Mouse (Mus musculus) adipocyte (in vitro differentiated cells): ENCODE data around the gene Slc24a1.

Source experiments
- DNase-seq: peaks from one replicate; pipeline ENCODE4 v3.0.0-alpha.2; 2016; ENCODE audit warnings: low spot score

Slc24a1 gene

DNA sequence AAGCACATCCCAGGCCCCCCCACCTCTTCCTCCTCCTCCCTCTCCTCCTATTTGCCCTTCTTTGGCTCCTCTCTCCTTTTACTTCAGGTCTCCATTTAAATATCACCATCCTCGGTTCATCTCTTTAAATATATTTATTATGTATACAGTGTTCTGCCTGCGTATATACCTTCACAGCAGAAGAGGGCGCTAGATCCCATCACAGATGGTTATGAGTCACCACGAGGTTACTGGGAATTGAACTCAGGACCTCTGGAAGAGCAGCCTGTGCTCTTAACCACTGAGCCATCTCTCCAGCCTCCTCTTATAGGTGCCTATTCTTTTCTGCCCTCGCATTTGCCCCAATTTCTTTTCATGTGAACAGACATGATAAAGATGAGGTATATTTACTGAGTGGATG, 13.9 kb downstream of the Slc24a1 start:
- DNase-seq = no peak

DNA sequence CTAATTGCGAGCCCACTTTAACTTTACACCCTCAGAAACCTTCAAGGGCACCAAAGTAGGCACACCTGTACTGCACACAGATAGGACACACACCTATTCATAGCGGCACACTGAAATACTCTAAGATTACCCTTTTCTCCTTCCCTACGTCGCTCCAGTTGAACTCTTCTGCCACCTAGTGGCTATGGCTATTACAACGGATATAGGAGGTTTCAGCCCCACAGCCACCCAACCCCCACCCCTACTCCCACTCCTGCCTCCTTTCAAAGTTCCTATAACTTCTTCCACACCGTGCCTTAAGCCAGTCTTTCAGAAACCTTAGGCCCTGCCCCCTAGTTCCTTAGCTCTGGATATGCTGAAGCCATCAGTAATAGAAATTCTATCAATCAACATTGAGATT, 14.9 kb downstream of the Slc24a1 start:
- peak; percentile 81 for DNase-seq

DNA sequence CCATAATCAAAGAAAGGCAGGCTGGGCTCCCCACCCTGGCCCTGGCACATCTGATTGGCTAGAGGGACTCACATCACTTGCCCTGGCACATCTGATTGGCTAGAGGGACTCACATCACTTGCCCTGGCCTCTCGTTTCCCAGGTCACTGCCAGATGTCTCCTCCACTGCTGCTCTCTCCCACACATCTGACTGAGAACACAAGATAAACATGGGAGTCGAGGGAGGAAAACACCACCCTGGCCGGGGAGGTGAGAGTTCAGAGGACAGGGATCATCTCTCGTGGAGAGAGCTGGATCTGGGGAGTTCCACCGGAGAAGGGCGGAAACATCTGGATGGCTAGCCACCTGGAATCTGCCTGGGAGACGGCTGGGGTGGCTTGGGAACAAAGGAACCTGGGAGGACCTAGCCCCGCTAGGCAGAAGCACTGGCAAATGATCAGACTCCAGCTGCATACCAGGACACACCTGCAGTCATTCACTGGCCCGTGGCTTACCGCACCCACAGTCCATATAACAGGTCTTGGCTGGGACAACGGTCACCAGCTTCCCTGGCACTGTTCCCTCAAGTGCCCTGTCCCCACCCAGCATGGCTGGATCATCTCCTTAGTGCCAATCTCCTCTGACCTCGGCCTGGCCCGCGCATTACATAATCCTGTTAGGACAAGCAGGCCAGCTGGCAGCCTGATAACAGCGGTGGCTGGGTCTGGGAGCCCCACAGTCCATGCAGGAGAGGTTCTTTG, 17.2 kb downstream of the Slc24a1 start:
- peak; percentile 69 for DNase-seq

DNA sequence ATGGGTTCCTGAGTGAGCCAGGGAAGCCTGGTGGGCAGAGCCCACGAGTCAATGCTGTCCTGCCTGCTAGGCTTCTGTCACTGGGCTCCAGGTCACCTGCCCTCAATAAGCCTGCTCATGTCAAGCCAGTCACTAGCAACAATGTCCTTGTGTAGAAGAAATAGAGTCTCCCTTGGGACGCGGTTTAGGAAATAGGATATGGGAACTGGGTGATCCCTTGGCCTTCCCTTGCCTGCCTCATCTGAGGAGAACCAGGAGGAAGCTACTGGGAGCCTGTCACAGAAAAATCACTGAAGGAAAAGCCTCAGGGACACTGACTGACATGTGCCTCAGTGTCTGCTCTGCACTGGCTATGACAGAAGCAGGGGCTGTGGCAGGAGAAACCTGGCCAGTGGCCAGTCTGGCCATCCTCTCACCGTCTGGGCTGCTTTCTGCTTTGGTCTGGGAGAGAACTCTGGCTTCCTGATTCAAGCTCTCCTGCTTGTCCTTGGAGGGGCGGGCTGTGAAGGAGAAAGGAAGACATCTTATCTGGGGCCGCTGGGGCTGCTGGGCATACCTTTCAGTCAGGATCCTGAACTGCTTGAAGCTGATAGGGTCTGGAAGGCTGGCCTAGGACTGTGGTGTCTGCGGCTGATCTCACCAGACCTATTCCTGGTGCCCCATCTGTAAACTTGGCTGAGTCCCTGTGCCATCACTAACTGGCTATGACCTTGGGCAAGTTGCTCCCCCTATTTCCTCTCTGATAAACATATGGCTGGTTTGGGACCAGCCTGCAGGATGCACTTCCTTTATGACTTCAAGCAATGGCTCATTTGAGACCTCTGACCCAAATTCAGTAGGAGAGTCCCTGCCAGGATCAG, 19.4 kb downstream of the Slc24a1 start:
- peak; percentile 32 for DNase-seq

DNA sequence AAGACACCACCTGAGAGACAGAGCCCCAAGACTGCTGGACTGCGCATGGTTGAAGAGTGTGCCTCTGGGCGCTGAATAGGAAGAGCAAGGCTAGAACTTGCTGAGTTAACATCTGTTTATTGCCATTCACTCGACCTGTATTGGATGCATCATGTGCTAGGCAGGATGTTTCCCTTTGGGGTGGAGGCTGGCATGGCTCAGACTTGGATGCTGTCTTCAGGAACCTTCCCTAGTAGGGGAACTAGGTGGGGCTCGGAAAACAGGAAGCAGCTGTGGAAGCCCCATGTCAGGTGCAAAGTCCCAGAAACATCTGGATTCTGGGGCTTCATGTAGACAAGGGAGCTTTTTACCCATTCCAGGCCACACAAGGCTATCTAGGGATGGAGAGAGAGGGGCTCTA, 21.2 kb downstream of the Slc24a1 start:
- no peak for DNase-seq

DNA sequence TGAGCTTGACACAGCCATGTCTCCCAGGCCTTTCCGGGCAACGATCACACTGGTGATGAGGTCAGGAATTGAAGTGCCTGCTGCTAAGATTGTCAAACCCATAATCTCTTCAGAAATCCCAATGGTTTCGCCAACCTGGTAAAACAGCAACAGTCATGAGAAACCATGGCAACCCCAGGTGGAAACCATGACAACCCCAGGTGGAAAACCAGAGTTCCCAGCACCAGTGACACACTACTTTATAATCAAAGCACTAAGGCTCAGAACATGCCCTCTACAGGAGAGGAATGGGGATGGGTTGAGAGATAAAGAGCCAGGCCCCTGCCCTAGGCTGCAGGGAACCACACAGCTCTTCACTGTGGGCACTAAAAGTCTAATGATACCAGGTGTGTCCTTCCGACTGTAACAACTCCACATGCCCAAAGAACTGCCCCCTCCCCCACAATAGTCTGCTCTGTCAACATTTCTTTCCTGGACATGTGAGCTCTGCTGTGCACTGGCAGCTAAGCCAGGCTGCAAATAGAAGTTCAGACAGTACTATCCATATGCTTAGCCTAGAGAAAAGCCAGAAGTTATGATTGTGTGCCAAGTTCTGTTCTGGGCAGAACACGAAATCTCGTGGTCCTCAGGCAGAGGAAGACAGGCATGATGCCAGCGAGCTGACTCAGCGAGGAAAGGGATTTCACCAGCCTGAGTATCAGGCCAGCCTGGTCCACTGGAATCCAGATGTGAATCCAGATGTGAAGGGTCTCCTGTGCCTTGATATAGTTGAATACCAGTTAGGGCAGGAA, 25.0 kb downstream of the Slc24a1 start:
- peak; percentile 96 for DNase-seq

DNA sequence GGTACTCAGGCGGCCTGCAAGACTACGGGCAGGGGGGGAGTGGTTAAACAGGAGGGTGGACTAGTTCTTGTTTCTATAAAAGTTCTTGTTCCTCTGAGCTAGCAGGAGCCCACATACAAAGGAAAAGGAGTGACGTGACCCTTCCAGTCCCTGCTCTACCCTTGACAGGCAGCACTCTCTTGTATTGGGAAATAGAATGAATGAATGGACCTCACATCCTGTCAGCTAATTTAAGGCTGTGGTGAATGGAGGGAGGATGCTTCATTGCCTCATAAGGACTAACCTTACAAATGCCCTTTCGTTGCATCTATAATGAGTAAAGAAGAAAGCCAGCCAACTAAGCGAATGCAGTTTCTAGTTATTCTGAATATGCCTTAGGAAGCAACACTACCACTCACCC, 25.6 kb downstream of the Slc24a1 start:
- DNase-seq = no peak

DNA sequence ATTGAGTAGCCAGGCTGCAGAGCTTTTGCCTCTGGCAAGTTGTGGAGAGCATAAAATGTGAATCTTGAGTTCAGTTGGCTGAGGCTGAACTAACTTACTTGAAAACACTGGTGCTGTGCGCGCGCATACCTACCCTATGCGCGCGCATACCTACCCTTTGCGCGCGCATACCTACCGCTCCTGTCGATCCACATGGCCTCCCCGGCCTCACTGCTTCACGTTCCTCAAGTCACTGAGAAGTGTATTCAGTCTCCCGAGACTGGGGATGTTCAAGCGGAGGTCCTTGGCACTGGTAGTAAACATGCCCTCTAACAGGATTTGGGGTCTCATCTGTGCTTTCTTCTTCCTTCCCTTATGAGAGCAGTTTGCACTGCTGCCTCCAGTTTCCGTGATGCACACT, 32.8 kb downstream of the Slc24a1 start:
- DNase-seq = no peak

DNA sequence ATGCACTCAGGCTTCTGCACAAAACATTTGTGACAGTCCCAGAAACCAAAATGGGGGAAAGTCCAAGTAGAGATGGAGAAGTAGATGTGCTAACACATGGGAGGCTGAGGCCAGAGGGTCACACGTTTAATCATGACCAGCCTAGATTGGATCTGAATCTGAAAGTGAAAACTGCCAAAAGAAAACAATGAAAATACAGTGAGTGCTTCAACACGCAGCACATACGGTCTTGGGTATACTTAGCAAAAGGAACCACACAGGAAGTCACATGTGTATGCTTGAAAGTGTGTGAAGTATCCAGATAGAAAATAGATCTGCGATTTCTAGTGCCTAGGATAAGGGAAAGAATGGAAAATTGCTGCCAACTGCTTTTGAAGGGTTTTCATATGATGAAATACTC, 36.8 kb downstream of the Slc24a1 start:
- DNase-seq = no peak

DNA sequence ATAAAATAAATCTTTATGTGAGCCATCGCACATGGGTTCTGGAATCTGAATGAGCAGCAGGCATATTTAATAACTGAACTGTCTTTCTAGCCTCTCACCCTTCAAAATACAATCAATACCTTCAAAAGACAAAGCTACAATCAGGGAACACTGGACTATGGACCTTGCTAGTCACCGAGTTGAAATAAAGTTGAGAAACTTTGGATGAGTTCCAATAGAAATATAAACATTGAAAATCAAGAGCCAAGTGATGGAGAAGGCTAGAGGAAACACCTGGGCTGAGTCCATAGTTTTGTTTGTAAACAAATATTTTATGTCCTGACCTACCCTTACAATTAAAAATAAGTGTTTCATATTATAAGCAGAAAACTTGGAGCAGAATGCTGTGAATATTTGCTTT, 37.4 kb downstream of the Slc24a1 start:
- no peak for DNase-seq

DNA sequence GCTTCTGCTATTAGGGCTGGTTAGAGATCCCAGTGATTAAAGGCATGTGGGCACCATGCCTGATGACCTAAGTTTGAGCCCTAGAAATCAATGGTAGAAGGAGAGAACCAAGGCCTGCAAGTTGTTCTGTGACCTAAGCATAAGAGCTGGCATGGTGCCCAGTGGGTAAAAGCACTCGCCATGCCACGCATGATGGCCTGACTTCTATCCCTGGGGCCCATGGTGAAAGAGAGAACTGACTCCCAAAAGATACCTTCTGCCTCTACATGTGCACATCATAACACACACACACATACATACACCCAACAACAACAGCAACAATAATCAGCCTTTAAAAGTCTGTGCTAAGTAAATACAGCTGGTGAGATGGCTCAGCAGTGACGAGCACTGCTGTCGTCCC, 38.0 kb downstream of the Slc24a1 start:
- DNase-seq = no peak

DNA sequence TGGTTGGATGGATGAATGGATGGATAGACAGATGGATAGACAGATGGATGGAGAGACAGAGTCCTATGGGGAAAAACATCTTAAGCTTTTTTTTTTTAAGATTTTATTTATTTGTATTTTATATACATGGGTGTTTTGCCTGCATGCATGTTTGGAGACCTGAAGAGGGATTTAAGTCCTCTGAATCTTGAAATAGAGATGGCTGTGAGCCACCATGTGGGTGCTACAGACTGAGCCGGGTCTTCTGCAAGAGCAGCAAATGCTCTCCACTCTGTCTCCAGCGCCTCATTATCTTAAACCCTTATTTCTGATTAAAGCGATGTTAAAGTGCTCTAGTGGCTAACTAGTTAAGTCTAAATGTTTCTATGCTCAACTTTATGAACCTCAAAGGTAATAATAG, 44.0 kb downstream of the Slc24a1 start:
- DNase-seq = no peak

DNA sequence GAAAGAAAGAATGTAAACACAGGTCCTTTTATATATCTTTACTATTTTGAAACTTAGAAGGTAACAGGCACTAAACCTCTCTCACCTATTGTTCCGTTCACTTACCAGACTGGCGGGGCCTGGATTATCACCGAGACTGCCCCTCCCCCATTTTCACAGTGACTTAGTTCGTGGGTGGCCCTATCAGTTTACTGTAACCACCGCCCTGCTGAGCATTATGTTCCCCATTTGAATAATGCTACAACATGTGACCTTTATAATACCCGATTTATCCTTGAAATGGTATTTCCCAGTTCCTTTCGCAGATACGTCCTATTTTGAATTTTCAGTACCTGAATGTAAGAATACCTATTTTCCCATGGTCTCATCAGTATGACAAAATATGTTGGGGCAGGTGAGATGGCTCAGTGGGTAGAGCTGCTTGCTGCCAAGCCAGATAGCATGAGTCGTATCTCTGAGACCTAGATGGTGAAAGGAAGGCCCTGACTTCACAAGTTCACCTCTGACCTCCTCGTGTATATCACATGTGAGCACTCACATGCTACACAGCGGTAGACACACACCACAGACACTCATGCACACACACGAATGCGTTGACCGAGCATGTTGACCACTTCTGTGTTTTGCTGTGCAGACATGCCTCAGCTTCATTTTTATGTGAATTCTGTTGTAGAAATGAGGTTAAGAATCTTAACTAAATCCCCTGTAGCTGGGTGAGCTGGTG, 46.3 kb downstream of the Slc24a1 start:
- DNase-seq = no peak

DNA sequence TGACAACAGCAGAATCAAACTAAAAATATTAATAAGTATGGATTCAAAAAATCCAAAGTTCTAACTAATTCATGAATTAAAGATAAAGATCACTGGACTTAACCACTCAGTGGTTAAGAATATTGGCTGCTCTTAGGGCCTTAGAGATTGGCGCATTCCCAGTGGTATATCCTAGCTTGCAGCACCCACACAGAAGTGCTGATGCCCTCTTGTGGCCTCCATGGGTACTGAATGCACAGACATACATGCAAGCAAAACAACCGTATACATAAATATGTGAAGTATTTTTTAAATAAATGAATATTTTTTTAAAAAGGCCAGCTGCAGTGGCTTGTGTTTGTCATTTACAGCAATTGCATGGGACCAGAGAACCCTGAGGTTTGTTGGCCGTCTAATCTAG, 48.0 kb downstream of the Slc24a1 start:
- peak; percentile 78 for DNase-seq

DNA sequence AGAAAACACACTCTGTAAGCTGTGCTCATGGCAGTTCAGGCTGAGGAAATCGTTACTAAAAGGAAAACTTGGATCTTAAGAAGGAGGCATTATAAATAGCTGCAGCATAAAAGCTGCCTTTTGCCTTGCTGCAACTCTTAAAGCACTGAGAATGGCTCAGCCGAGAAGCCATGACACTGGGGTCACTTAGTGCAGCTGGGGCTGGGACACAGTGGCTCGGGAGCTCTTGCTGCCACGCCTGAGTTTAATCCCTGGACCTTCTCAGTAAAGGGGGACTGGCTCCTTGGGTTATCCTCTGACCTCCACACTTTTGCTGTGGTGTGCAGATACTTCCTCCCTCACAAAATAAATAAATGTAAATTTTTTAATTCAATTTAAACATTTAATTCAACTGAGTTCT, 48.5 kb downstream of the Slc24a1 start:
- DNase-seq = no peak

DNA sequence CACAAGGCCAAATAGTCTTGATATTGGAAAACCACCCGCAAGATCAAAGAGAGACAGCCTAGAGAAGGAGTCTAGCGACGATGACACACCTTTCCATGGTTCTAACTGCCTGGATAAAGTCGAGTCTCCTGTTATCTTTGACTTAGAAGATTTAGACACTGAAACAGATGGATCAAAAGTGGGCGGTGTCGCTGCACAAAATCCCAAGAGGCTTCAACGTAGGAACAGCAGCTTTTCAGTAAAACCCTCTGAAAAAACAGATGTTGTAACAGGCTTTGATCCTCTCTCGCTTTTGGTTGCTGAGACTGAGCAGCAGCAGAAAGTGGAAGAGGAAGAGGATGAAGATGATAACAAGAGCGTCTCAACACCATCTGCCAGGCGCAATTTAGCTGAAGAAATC, 54.8 kb downstream of the Slc24a1 start:
- no peak for DNase-seq

DNA sequence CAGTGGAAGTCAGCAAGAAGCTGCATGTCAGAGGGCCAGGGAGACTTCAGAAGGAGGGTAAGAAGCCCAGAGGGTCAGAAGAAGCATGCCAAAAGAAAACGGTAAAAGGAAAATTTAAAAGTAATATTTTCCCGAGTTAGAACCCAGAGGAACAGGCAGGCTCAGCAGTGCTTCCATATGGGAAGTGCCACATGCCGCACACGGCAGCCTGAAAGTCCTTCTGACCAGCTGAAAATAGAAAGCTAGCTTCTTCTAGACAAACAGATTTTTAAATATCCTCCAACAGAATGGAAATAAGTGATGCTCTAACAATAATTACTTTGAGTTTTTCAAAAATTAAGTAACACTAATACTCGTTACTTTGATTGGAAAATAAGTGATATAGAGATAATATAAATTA, 65.4 kb downstream of the Slc24a1 start:
- DNase-seq = no peak
